Mouse (Mus musculus) lung, adult 2 months (tissue): ENCODE results near the gene Rpl19.

Experiments used
- CTCF ChIP-seq: fragments of 200-500 bp; IDR thresholded peaks from 2 replicates; pipeline ENCODE4 v1.5.1; 2011; ENCODE audit warnings: mild to moderate bottlenecking, low read length, control low read depth; ENCODE audit not compliant: insufficient read depth
- POLR2A ChIP-seq: fragments of 200-500 bp; IDR thresholded peaks from 2 replicates; pipeline ENCODE4 v1.6.1; 2011; ENCODE audit warnings: low read depth, mild to moderate bottlenecking, control low read depth, low read length, borderline replicate concordance; ENCODE audit errors: extremely low read depth

DNA sequence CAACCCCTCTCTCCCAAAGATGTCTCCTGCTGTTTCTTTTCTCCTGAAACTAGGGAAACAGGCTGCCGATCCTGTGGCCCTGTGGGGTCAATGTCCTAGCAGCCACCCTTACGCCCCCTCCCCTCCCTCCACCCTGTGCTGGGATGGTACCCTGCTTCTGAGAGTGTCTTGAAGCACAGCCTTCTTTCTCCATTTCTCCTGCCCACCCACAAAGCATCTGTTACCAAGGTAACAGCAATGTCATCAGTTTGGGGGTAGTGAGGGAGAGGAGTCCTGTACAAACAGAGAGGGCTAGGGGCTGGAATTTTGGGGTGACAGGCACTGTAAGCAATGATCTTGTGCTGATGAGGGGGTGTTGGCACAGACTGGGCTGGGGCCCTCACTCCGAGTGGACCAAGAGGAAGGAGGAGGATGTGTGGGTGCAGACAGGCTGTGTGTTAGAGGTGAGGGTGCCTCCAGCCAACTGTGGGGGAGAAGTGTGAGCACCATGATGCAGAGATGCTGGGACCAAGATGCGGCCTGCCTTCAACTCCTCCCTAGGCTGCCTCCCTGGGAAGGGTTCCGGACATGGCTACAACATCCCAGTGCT lies 33.7 kb downstream of the Rpl19 start:
- no peak for TF ChIP-seq CTCF
- TF ChIP-seq POLR2A: no peak
